In the genomic region with DNA sequence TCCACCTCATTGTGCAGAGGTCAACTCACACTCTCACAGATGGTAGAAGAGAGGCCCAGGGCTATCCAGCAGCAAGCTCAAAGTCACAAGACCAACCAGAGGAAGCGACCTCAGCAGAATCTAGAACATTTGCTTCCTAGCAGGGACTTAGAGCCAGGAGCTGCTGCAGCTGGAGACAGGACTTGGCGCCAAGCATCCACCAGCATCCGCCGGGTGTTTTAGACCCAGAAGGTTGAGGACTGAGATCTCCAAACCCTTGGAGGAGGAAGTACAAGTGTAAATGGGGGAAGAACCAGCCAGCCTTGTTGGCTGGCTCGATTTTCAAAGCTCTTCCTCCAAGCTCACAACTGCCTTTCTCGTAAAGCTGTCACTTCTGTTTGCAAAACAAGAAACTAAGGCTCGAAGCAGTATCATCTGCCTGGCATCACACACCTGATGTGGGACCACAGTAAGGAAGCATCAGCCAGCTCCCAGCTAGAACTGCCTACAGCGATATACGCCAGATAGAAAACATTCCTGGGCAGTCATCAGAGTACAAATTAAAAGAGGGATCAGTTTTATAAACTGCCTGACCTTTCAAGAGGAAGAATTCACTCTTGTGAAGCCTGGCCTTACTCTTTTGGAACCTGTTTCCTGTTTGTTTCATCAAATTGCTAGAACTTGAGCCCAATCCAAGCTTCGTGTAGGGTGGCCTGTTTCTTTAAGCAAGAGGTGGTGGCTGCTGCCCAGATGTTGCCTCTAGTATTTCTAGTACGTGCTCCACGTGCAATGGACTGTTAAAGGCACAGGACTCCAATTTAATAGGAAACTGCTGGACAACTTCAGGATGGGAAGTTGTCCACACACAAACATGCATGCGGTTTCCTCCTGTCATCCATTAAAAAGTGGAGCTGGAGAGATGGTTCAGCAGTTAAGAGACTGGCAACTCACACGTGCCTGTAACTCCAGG, we compare ENCODE assay signal across 8 mouse cellular contexts. TPM values are rescaled to one million over a fixed set of nuclear protein-coding genes. Genes with fewer than 3 reads are reported as not detected.
A peak's percentile ranks its signal among the peaks of the same experiment; 100 is the strongest.
DNase-seq lines count a peak whose midpoint lies in the region; ATAC-seq and TF ChIP-seq lines count a peak whose summit lies in the region.
"Had no signal": no experiment of that assay in that cellular context is flagged by ENCODE, and none has a peak within 500 bp of the region (broad histone marks: within the 10 kb centered on the region; RNA-seq: fewer than 3 reads in every experiment).

No protein-coding gene starts in this region.

- H3K36me3 ChIP-seq in E14TG2a.4 (ENCODE audit: insufficient read depth, low read length), result peaks cover 13% of the 10 kb centered on the region
- peaks cover 4% of the 10 kb centered on the region; the same call in 1 of the 2 replicates for H3K36me3 ChIP-seq in heart, embryonic 15.5 days
- H3K36me3 ChIP-seq in limb, embryonic 13.5 days, result peaks cover 7% of the 10 kb centered on the region; the same call in 1 of the 2 replicates
- 0 out of 2 replicates have a peak, but pooled peaks cover under 1% of the 10 kb centered on the region for H3K36me3 ChIP-seq in midbrain, embryonic 15.5 days (replicated peaks)
- 0 out of 2 replicates have a peak, but pooled peaks cover 4% of the 10 kb centered on the region for H3K36me3 ChIP-seq in forebrain, embryonic 14.5 days (ENCODE audit: control insufficient read depth, insufficient read depth, low read length)
- H3K36me3 ChIP-seq in midbrain, postnatal 0 days (ENCODE audit: insufficient read depth, low read length), result peaks cover 5% of the 10 kb centered on the region; the same call in 1 of the 2 replicates

- no peaks in the 10 kb centered on the region for H3K9me3 ChIP-seq in E14TG2a.4 (ENCODE audit: low read length)
- no peaks in the 10 kb centered on the region for H3K9me3 ChIP-seq in heart, embryonic 15.5 days (replicated peaks)
- no peaks in the 10 kb centered on the region for H3K9me3 ChIP-seq in limb, embryonic 13.5 days
- H3K9me3 ChIP-seq in midbrain, embryonic 15.5 days, result no peaks in the 10 kb centered on the region
- no peaks in the 10 kb centered on the region for H3K9me3 ChIP-seq in forebrain, embryonic 14.5 days (replicated peaks; ENCODE audit: control insufficient read depth, low read length)
- H3K9me3 ChIP-seq in midbrain, postnatal 0 days (ENCODE audit: low read length), result no peaks in the 10 kb centered on the region

- peak overlapping the region; percentile 33; the same call in 1 of the 2 replicates for H3K4me3 ChIP-seq in E14TG2a.4 (replicated peaks; ENCODE audit: low read length)
- no peak overlapping the region for H3K4me3 ChIP-seq in heart, embryonic 15.5 days
- no peak overlapping the region for H3K4me3 ChIP-seq in limb, embryonic 13.5 days
- H3K4me3 ChIP-seq in midbrain, embryonic 15.5 days, result no peak overlapping the region
- H3K4me3 ChIP-seq in forebrain, embryonic 14.5 days (ENCODE audit: low read depth, low read length), result no peak overlapping the region
- H3K4me3 ChIP-seq in midbrain, postnatal 0 days (ENCODE audit: low read depth, low read length), result no peak overlapping the region

- TF ChIP-seq CTCF in E14TG2a.4 (conservative IDR thresholded peaks at IDR 0.05; ENCODE audit: low read length), result no peak
- TF ChIP-seq CTCF in midbrain, postnatal 0 days (IDR thresholded peaks at IDR 0.05), result no peak

- peak overlapping the region; percentile 86 for H3K27ac ChIP-seq in heart, embryonic 15.5 days
- H3K27ac ChIP-seq in limb, embryonic 13.5 days, result peak overlapping the region; percentile 94
- H3K27ac ChIP-seq in midbrain, embryonic 15.5 days, result no peak overlapping the region
- H3K27ac ChIP-seq in forebrain, embryonic 14.5 days (ENCODE audit: low read depth, low read length), result no peak overlapping the region
- H3K27ac ChIP-seq in midbrain, postnatal 0 days (ENCODE audit: low read depth, low read length), result no peak overlapping the region

- peaks cover 79% of the 10 kb centered on the region for H3K4me1 ChIP-seq in E14TG2a.4 (replicated peaks; ENCODE audit: low read depth, low read length)
- peaks cover 85% of the 10 kb centered on the region for H3K4me1 ChIP-seq in heart, embryonic 15.5 days (replicated peaks)
- H3K4me1 ChIP-seq in limb, embryonic 13.5 days, result peaks cover 78% of the 10 kb centered on the region
- peaks cover 38% of the 10 kb centered on the region for H3K4me1 ChIP-seq in midbrain, embryonic 15.5 days
- peaks cover 25% of the 10 kb centered on the region for H3K4me1 ChIP-seq in forebrain, embryonic 14.5 days (ENCODE audit: control insufficient read depth, insufficient read depth, low read length)
- peaks cover 8% of the 10 kb centered on the region; the same call in 1 of the 2 replicates for H3K4me1 ChIP-seq in midbrain, postnatal 0 days (ENCODE audit: insufficient read depth, low read length)

- no peak overlapping the region for H3K9ac ChIP-seq in heart, embryonic 15.5 days
- no peak overlapping the region for H3K9ac ChIP-seq in limb, embryonic 13.5 days
- no peak overlapping the region for H3K9ac ChIP-seq in midbrain, embryonic 15.5 days
- H3K9ac ChIP-seq in forebrain, embryonic 14.5 days (ENCODE audit: low read length), result no peak overlapping the region
- no peak overlapping the region for H3K9ac ChIP-seq in midbrain, postnatal 0 days (replicated peaks; ENCODE audit: low read length, poor library complexity, severe bottlenecking)

- peak; percentile 64 for DNase-seq in NIH3T3 (ENCODE audit: low read depth)
- no peak for DNase-seq in forebrain, embryonic 14.5 days (ENCODE audit: low spot score)
- no peak for DNase-seq in midbrain, postnatal 0 days (ENCODE audit: low spot score)
- DNase-seq: midbrain, embryonic 14.5 days had no signal

- H3K4me2 ChIP-seq in heart, embryonic 15.5 days, result no peak overlapping the region
- peak overlapping the region; percentile 38 for H3K4me2 ChIP-seq in limb, embryonic 13.5 days (replicated peaks)
- no peak overlapping the region for H3K4me2 ChIP-seq in midbrain, embryonic 15.5 days
- H3K4me2 ChIP-seq in forebrain, embryonic 14.5 days (ENCODE audit: low read length), result no peak overlapping the region
- H3K4me2 ChIP-seq in midbrain, postnatal 0 days (ENCODE audit: low read depth, low read length, poor library complexity, severe bottlenecking), result no peak overlapping the region

- H3K27me3 ChIP-seq in E14TG2a.4 (ENCODE audit: insufficient read depth, low read length), result peaks cover 8% of the 10 kb centered on the region; the same call in 1 of the 2 replicates
- no peaks in the 10 kb centered on the region for H3K27me3 ChIP-seq in heart, embryonic 15.5 days
- no peaks in the 10 kb centered on the region for H3K27me3 ChIP-seq in limb, embryonic 13.5 days
- H3K27me3 ChIP-seq in midbrain, embryonic 15.5 days (replicated peaks), result no peaks in the 10 kb centered on the region
- H3K27me3 ChIP-seq in forebrain, embryonic 14.5 days (replicated peaks; ENCODE audit: control insufficient read depth, insufficient read depth, low read length), result no peaks in the 10 kb centered on the region
- 0 out of 2 replicates have a peak, but pooled peaks cover 2% of the 10 kb centered on the region for H3K27me3 ChIP-seq in midbrain, postnatal 0 days (ENCODE audit: insufficient read depth, low read length)

- WGBS in heart, embryonic 15.5 days, result 48% methylated on average over 14 of the region's 14 CpGs
- WGBS in limb, embryonic 13.5 days, result 32% methylated on average over 14 of the region's 14 CpGs
- WGBS in midbrain, embryonic 15.5 days, result 79% methylated on average over 14 of the region's 14 CpGs
- WGBS in forebrain, embryonic 14.5 days, result 77% methylated on average over 14 of the region's 14 CpGs
- WGBS in midbrain, postnatal 0 days, result 69% methylated on average over 14 of the region's 14 CpGs

- ATAC-seq in heart, embryonic 15.5 days (replicated peaks; ENCODE audit: insufficient number of reproducible peaks, insufficient read depth, low FRiP score, low read depth), result no peak
- no peak for ATAC-seq in limb, embryonic 13.5 days (ENCODE audit: low FRiP score, low read depth)
- ATAC-seq in midbrain, embryonic 15.5 days (replicated peaks), result no peak
- no peak for ATAC-seq in forebrain, embryonic 14.5 days
- ATAC-seq in midbrain, postnatal 0 days (ENCODE audit: low FRiP score), result no peak

RNA-seq across cellular contexts. Expression of a gene that starts 1.9 kb away (rescaled TPM):
- 52.1 and 60.0 TPM in 2 replicates for polyA plus RNA-seq in heart, embryonic 15.5 days (2015; fragmentation: Nextera tagmentation; extraction: Ambion mirVana)
- polyA plus RNA-seq in limb, embryonic 13.5 days (2015; fragmentation: Nextera tagmentation; extraction: Ambion mirVana), result 78.2 and 82.8 TPM in 2 replicates
- polyA plus RNA-seq in midbrain, embryonic 15.5 days (2015; fragmentation: Nextera tagmentation; extraction: Ambion mirVana), result 20.2 and 22.7 TPM in 2 replicates
- polyA plus RNA-seq in forebrain, embryonic 14.5 days (2014; fragmentation: Nextera tagmentation; extraction: Ambion mirVana), result 15.0 and 18.8 TPM in 2 replicates
- 25.1 and 26.1 TPM in 2 replicates for total RNA-seq in midbrain, postnatal 0 days (2014; rRNA removed)
- polyA plus RNA-seq in midbrain, postnatal 0 days (2015; fragmentation: Nextera tagmentation; extraction: Ambion mirVana), result 20.0 and 20.2 TPM in 2 replicates

RNA-seq across cellular contexts. Expression of a gene that starts 2.3 kb away (rescaled TPM):
- polyA plus RNA-seq in heart, embryonic 15.5 days (2015; fragmentation: Nextera tagmentation; extraction: Ambion mirVana), result 12.1 and 17.6 TPM in 2 replicates
- polyA plus RNA-seq in limb, embryonic 13.5 days (2015; fragmentation: Nextera tagmentation; extraction: Ambion mirVana), result 13.4 and 13.7 TPM in 2 replicates
- 12.8 and 16.5 TPM in 2 replicates for polyA plus RNA-seq in midbrain, embryonic 15.5 days (2015; fragmentation: Nextera tagmentation; extraction: Ambion mirVana)
- polyA plus RNA-seq in forebrain, embryonic 14.5 days (2014; fragmentation: Nextera tagmentation; extraction: Ambion mirVana), result 12.5 TPM in 2 replicates
- total RNA-seq in midbrain, postnatal 0 days (2014; rRNA removed), result 56.8 and 68.3 TPM in 2 replicates
- polyA plus RNA-seq in midbrain, postnatal 0 days (2015; fragmentation: Nextera tagmentation; extraction: Ambion mirVana), result 10.6 and 12.3 TPM in 2 replicates

RNA-seq across cellular contexts. Expression of a gene that starts 33.9 kb away (rescaled TPM):
- polyA plus RNA-seq in heart, embryonic 15.5 days (2015; fragmentation: Nextera tagmentation; extraction: Ambion mirVana), result 141 and 144 TPM in 2 replicates
- polyA plus RNA-seq in limb, embryonic 13.5 days (2015; fragmentation: Nextera tagmentation; extraction: Ambion mirVana), result 33.7 and 37.8 TPM in 2 replicates
- polyA plus RNA-seq in midbrain, embryonic 15.5 days (2015; fragmentation: Nextera tagmentation; extraction: Ambion mirVana), result 101 and 104 TPM in 2 replicates
- polyA plus RNA-seq in forebrain, embryonic 14.5 days (2014; fragmentation: Nextera tagmentation; extraction: Ambion mirVana), result 33.8 and 50.1 TPM in 2 replicates
- 92.3 and 97.7 TPM in 2 replicates for total RNA-seq in midbrain, postnatal 0 days (2014; rRNA removed)
- 96.9 and 99.0 TPM in 2 replicates for polyA plus RNA-seq in midbrain, postnatal 0 days (2015; fragmentation: Nextera tagmentation; extraction: Ambion mirVana)

RNA-seq across cellular contexts. Expression of a gene that starts 47.2 kb away (rescaled TPM):
- 130 and 171 TPM in 2 replicates for polyA plus RNA-seq in heart, embryonic 15.5 days (2015; fragmentation: Nextera tagmentation; extraction: Ambion mirVana)
- polyA plus RNA-seq in limb, embryonic 13.5 days (2015; fragmentation: Nextera tagmentation; extraction: Ambion mirVana), result not detected in 2 replicates
- not detected in 2 replicates for polyA plus RNA-seq in midbrain, embryonic 15.5 days (2015; fragmentation: Nextera tagmentation; extraction: Ambion mirVana)
- polyA plus RNA-seq in forebrain, embryonic 14.5 days (2014; fragmentation: Nextera tagmentation; extraction: Ambion mirVana), result not detected in 2 replicates
- total RNA-seq in midbrain, postnatal 0 days (2014; rRNA removed), result not detected in 2 replicates
- 0.29 TPM in 1 of 2 replicates, not detected in the other for polyA plus RNA-seq in midbrain, postnatal 0 days (2015; fragmentation: Nextera tagmentation; extraction: Ambion mirVana)
- polyA plus RNA-seq: midbrain, embryonic 14.5 days had no signal

Comparison
In these comparisons a context has a peak if more than half of its experiments do, and no peak if none do; other contexts are left out.
1. H3K27ac ChIP-seq: peak in heart, embryonic 15.5 days (single experiment) and limb, embryonic 13.5 days (single experiment); none in midbrain, embryonic 15.5 days (single experiment), forebrain, embryonic 14.5 days (single experiment) and midbrain, postnatal 0 days (single experiment).